Mouse (Mus musculus) adrenal gland, adult 18-20 months (tissue): Measurements from ENCODE around the gene Grk3. TPM values are rescaled to one million over a fixed set of nuclear protein-coding genes. Genes with fewer than 3 reads are reported as not detected.

ENCODE experiments used
- DNase-seq, 2 experiments: peaks; one replicate each; pipeline ENCODE4 v3.0.0; 2021 to 2022; ENCODE audit warnings: low spot score in 2 of 2
- total RNA-seq, 2 experiments: library from RNA; stranded (reverse); gene quantifications; 1 replicate in 1 of 2; 2 replicates in 1 of 2; pipeline ENCODE4 v1.2.3; 2021

Grk3 gene
- total RNA-seq, 2 experiments from 2014 or later, result 20.4 to 29.2 TPM

DNA sequence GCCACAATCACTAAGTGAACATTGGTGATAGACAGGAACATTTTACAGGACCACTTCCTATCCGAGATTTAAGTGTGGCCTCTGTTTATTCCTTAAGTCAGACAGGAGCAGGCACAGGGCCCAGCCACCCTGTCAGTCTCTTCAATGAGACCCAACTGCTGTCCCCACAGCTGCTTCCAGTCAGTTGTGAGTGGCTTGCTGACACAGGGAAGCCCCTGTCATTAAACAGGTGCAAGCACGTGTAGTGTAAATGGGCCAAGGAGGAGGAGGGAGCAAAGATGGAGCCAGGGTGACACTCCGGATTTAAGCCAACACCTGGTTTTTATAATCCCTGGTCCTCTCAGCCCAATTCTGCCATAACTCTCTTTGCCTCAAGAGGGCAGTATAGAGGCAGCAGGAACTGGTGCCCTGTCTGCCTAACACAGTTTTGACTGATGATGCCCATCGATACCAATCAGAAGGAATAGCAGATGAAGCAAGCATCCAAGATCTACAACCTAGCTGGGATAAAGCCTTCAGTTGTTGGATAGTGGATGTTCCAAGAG, 138.7 kb downstream of the Grk3 start:
- DNase-seq, result peak in 1 of 2 experiments; percentile 47

- DNase-seq, result no peak
These were observed 142.6 kb downstream of the Grk3 start for GRCm38 (mm10) chr5:112872999-112873398.

DNA sequence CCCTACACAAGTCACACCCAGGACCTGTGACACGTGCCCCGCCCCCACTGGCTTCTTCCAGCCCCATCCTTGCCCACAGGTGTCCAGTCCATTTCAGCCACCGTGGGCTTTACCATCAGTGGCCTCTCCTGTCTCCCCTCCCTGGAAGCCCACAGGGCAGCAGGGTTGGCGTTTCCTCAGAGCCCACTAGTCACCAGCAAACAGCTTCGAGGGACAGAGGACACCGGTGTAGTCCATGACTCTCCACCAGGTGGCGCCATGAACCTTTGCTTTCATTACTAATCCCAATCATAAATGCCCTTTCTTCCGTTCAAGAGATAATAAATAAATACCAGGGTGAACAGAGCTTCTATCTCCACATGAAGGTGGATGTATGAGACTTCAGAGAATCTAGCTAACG, 144.9 kb downstream of the Grk3 start:
- peak; percentile 79 to 81 for DNase-seq

- DNase-seq, result no peak
These were observed 147.0 kb downstream of the Grk3 start for GRCm38 (mm10) chr5:112868620-112869019.

DNA sequence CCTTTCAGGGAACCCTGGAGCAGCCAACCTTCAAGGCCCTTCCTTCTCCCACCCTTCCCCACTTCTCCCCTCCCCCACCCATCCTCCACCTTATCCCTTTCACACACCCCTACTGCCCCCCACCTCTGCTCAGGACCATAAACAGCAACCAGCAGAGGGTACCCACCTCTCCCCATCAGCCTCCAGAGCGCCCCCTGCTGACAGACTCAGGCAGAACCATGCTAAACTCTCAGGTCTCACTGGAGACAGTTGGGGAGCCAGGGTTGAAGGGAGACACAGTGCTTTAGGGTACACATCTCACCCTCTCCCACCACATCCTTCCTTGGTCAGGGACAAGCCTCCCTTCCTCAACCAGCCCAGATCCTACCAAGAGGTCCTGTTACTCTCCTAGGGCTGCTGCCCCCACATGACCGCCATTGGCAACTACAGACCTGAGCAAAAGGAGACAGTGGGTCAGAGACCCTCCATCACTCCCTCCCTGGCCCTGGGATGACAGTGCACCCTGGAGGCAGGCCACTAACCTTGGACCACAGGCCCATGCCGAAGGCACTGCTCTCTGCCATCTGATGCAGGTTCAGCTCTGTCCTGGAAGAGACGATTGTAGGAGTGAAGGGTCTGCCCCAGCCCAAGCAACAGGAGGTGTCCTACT, 150.7 kb downstream of the Grk3 start:
- DNase-seq, result peak; percentile 44 to 59

Other genes starting within 250 kb of the Grk3 start
- under 1 TPM; 0.07 to 0.45 TPM for gene Myo18b, start 119.4 kb downstream of the Grk3 start, total RNA-seq
- gene Crybb2, start 54.3 kb upstream of the Grk3 start, total RNA-seq, result not detected
- gene Crybb3, start 65.8 kb upstream of the Grk3 start, total RNA-seq, result 1 to 10 TPM in 1 of 2 experiments, under 1 TPM in 1; 0.50 to 1.3 TPM
- 10 to 100 TPM in 1 of 2 experiments, 1 to 10 TPM in 1; 8.8 to 12.1 TPM for gene 2900026A02Rik, start 205.4 kb upstream of the Grk3 start, total RNA-seq
- gene Tmem211, start 211.1 kb upstream of the Grk3 start, total RNA-seq, result not detected